Mouse (Mus musculus): ENCODE measurements around the gene Ghr. TPM values are rescaled to one million over a fixed set of nuclear protein-coding genes. Genes with fewer than 3 reads are reported as not detected.
A peak's percentile ranks its signal among the peaks of the same experiment; 100 is the strongest.

Gene Ghr
- polyA plus RNA-seq, 2 experiments: 49.7 to 92.9 TPM

DNA sequence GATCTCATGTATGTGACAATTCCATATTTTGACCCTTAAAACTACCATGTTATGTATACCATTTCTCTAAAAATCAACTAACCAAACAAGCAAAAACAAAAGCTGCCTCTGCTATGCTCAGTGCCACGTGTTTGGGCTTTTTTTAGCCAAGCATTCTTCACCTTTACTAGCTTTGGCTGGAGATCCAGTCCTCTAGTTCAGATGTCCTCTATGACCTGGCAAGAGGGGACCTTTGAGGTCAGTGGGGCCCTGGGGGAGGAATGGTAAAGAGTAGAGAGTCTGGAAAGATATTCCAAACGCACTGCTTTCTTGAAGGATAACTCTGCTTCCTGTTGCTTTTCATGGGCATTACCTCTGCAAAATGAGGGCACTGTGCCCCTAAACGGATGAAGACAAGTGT, 145.9 kb downstream of the Ghr start:
- no peak for TF ChIP-seq POLR2A (IDR thresholded peaks at IDR 0.05; ENCODE audit: borderline replicate concordance, extremely low read depth, insufficient read depth, insufficient read length)
- Histone ChIP-seq H3K9ac (ENCODE audit: low read depth, low read length, severe bottlenecking) (no peak overlapping the region), H3K27ac (replicated peaks; ENCODE audit: low read depth, low read length) (no peak overlapping the region), H3K4me1 (ENCODE audit: control insufficient read depth, insufficient read depth, low read length) (no peaks in the 10 kb centered on the region), H3K36me3 (ENCODE audit: control insufficient read depth, insufficient read depth, low read length) (no peaks in the 10 kb centered on the region), H3K9me3 (ENCODE audit: control insufficient read depth, low read length) (no peaks in the 10 kb centered on the region), H3K27me3 (ENCODE audit: control insufficient read depth, insufficient read depth, low read length) (no peaks in the 10 kb centered on the region), H3K4me2 (replicated peaks; ENCODE audit: low read depth, low read length, severe bottlenecking) (no peak overlapping the region), H3K4me3 (replicated peaks; ENCODE audit: low read length) (no peak overlapping the region)
- 65% methylated on average over 3 of the region's 3 CpGs for WGBS
- ATAC-seq (ENCODE audit: low FRiP score, low read depth): no peak
- no peak for DNase-seq (ENCODE audit: low spot score)

DNA sequence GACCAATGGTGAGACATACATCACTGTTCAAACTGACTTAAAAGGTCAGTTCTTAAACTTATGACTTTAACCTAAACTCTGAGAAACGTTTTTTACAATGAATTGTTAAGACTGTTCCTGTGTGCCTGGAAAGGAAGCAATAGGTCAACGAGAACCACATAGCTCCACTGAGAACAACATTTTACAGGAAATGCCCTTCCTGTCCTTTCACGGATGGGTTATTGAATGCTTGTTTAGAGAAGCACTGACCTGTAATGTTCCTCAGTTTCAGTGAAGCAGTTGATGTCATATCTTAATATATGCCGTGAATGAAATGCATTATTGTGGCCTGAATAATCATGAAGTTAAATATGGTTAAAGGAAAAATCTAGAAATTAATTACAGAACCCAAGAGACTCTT, 147.7 kb downstream of the Ghr start:
- no peaks in the 10 kb centered on the region for H3K36me3 ChIP-seq (ENCODE audit: control insufficient read depth, insufficient read depth, low read length)
- H3K4me3 ChIP-seq (replicated peaks; ENCODE audit: low read length): no peak overlapping the region
- H3K9me3 ChIP-seq (ENCODE audit: control insufficient read depth, low read length): no peaks in the 10 kb centered on the region
- no peaks in the 10 kb centered on the region for H3K4me1 ChIP-seq (ENCODE audit: control insufficient read depth, insufficient read depth, low read length)
- TF ChIP-seq POLR2A (IDR thresholded peaks at IDR 0.05; ENCODE audit: borderline replicate concordance, extremely low read depth, insufficient read depth, insufficient read length): no peak
- H3K9ac ChIP-seq (ENCODE audit: low read depth, low read length, severe bottlenecking): no peak overlapping the region
- H3K4me2 ChIP-seq (replicated peaks; ENCODE audit: low read depth, low read length, severe bottlenecking): no peak overlapping the region
- WGBS: 43% methylated on average over 4 of the region's 4 CpGs
- DNase-seq (ENCODE audit: low spot score): no peak
- H3K27me3 ChIP-seq (ENCODE audit: control insufficient read depth, insufficient read depth, low read length): no peaks in the 10 kb centered on the region
- ATAC-seq (ENCODE audit: low FRiP score, low read depth): no peak
- H3K27ac ChIP-seq (replicated peaks; ENCODE audit: low read depth, low read length): no peak overlapping the region

DNA sequence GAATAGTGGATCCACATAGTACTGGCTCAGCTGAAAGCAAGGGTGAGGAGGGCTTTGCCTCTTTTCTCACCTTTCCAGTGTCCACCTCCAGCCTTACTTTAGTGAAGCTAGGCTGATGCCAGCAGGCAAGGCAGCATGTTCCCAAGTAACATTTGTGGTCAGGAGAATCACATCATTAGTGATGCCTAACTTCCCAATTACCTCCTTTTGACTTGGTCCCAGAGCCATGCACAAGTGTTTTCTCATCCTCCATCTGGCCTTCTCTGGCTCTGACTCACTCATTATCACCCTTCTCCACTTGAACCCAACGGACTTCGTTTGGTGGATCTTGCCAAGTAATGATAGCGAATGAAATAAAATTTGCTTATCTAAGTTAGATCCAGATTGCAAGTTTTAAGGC, 148.8 kb downstream of the Ghr start:
- no peaks in the 10 kb centered on the region for H3K27me3 ChIP-seq (ENCODE audit: control insufficient read depth, insufficient read depth, low read length)
- DNase-seq (ENCODE audit: low spot score) (no peak), ATAC-seq (ENCODE audit: low FRiP score, low read depth) (no peak)
- no peak overlapping the region for H3K27ac ChIP-seq (replicated peaks; ENCODE audit: low read depth, low read length)
- no peaks in the 10 kb centered on the region for H3K9me3 ChIP-seq (ENCODE audit: control insufficient read depth, low read length)
- H3K9ac ChIP-seq (ENCODE audit: low read depth, low read length, severe bottlenecking): no peak overlapping the region
- no peak overlapping the region for H3K4me2 ChIP-seq (replicated peaks; ENCODE audit: low read depth, low read length, severe bottlenecking)
- 93% methylated on average over 3 of the region's 3 CpGs for WGBS
- no peaks in the 10 kb centered on the region for H3K36me3 ChIP-seq (ENCODE audit: control insufficient read depth, insufficient read depth, low read length)
- no peaks in the 10 kb centered on the region for H3K4me1 ChIP-seq (ENCODE audit: control insufficient read depth, insufficient read depth, low read length)
- no peak overlapping the region for H3K4me3 ChIP-seq (replicated peaks; ENCODE audit: low read length)
- TF ChIP-seq POLR2A (IDR thresholded peaks at IDR 0.05; ENCODE audit: borderline replicate concordance, extremely low read depth, insufficient read depth, insufficient read length): no peak

DNA sequence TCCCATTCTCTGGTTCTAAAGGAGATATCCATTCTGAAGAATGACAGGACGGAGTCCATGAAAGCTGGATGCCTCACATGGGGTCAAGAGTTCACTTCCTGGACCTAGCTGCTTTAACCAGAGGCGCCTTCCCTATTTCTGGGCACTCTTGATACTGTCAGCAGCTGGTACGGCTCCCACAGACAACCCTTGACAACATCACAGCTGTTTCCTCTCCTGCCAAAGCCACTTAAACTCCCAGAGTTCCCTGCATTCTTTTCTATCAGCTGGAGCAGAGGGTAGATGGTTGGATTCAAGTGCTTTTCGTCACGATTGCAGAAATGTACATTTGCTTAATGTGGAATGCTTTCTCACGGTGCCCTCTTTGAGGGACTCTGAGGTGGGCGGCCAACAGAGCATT, 150.0 kb downstream of the Ghr start:
- Histone ChIP-seq H3K4me3 (replicated peaks; ENCODE audit: low read length) (no peak overlapping the region), H3K27ac (replicated peaks; ENCODE audit: low read depth, low read length) (no peak overlapping the region), H3K4me2 (replicated peaks; ENCODE audit: low read depth, low read length, severe bottlenecking) (no peak overlapping the region), H3K9ac (ENCODE audit: low read depth, low read length, severe bottlenecking) (no peak overlapping the region), H3K27me3 (ENCODE audit: control insufficient read depth, insufficient read depth, low read length) (no peaks in the 10 kb centered on the region), H3K4me1 (ENCODE audit: control insufficient read depth, insufficient read depth, low read length) (no peaks in the 10 kb centered on the region), H3K9me3 (ENCODE audit: control insufficient read depth, low read length) (no peaks in the 10 kb centered on the region), H3K36me3 (ENCODE audit: control insufficient read depth, insufficient read depth, low read length) (no peaks in the 10 kb centered on the region)
- peak; percentile 41 for DNase-seq (ENCODE audit: low spot score)
- WGBS: 67% methylated on average over 7 of the region's 7 CpGs
- peak; percentile 80 for ATAC-seq (ENCODE audit: low FRiP score, low read depth)
- TF ChIP-seq POLR2A (IDR thresholded peaks at IDR 0.05; ENCODE audit: borderline replicate concordance, extremely low read depth, insufficient read depth, insufficient read length): no peak

DNA sequence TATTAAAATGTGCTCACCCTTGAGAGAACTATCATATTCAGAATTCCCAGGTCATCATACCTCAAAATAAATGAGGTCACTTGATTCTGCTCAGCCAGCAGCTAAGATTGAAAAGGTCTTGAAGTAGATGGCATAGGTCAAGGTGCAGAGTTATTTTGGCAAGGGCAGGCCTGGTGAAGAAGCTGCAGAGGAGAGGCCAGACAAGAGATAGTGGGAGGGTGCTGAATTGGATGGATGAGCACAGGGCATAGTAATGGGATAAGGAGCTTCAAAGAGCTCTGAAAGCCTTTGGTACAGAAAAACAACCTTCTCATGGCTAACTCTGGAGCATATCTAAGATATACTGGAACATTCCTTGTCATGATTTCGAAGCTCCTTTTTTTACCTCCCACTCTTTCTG, 150.5 kb downstream of the Ghr start:
- H3K9me3 ChIP-seq (ENCODE audit: control insufficient read depth, low read length): no peaks in the 10 kb centered on the region
- WGBS: 79% methylated on average over 1 of the region's 1 CpGs
- no peaks in the 10 kb centered on the region for H3K27me3 ChIP-seq (ENCODE audit: control insufficient read depth, insufficient read depth, low read length)
- TF ChIP-seq POLR2A (IDR thresholded peaks at IDR 0.05; ENCODE audit: borderline replicate concordance, extremely low read depth, insufficient read depth, insufficient read length): no peak
- ATAC-seq (ENCODE audit: low FRiP score, low read depth) (no peak), DNase-seq (ENCODE audit: low spot score) (no peak)
- no peak overlapping the region for H3K4me3 ChIP-seq (replicated peaks; ENCODE audit: low read length)
- H3K4me1 ChIP-seq (ENCODE audit: control insufficient read depth, insufficient read depth, low read length): no peaks in the 10 kb centered on the region
- no peaks in the 10 kb centered on the region for H3K36me3 ChIP-seq (ENCODE audit: control insufficient read depth, insufficient read depth, low read length)
- no peak overlapping the region for H3K9ac ChIP-seq (ENCODE audit: low read depth, low read length, severe bottlenecking)
- H3K27ac ChIP-seq (replicated peaks; ENCODE audit: low read depth, low read length): no peak overlapping the region
- no peak overlapping the region for H3K4me2 ChIP-seq (replicated peaks; ENCODE audit: low read depth, low read length, severe bottlenecking)

DNA sequence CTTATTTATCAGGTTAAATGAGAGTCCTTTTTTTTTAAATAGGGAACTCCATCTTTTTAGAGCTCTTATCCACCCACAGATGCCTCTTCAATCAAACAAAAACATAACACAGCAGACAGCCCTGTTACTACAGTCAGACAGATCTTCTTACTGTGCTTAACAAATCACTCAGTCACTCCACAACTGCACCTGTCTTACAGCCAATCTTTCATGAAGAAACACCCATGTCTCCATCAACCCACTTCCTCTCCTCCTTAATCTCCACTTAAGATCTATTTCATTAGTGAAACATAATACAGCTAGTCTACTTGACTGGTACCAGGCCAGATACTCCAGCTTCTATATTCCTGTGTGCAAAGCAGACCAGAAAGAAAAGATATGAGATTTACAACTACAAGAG, 153.9 kb downstream of the Ghr start:
- ATAC-seq (ENCODE audit: low FRiP score, low read depth) (peak; percentile 54; the same call in 1 of the 2 replicates), DNase-seq (ENCODE audit: low spot score) (no peak)

More for the DNA sequence above, 153.9 kb downstream of the Ghr start:
- Histone ChIP-seq H3K4me3 (replicated peaks; ENCODE audit: low read length) (no peak overlapping the region), H3K9ac (ENCODE audit: low read depth, low read length, severe bottlenecking) (no peak overlapping the region), H3K36me3 (ENCODE audit: control insufficient read depth, insufficient read depth, low read length) (no peaks in the 10 kb centered on the region), H3K27ac (replicated peaks; ENCODE audit: low read depth, low read length) (no peak overlapping the region), H3K4me1 (ENCODE audit: control insufficient read depth, insufficient read depth, low read length) (peaks cover 13% of the 10 kb centered on the region), H3K4me2 (replicated peaks; ENCODE audit: low read depth, low read length, severe bottlenecking) (no peak overlapping the region), H3K27me3 (ENCODE audit: control insufficient read depth, insufficient read depth, low read length) (no peaks in the 10 kb centered on the region), H3K9me3 (ENCODE audit: control insufficient read depth, low read length) (no peaks in the 10 kb centered on the region)
- TF ChIP-seq POLR2A (IDR thresholded peaks at IDR 0.05; ENCODE audit: borderline replicate concordance, extremely low read depth, insufficient read depth, insufficient read length): no peak

Data from limb, embryonic 14.5 days (tissue).